Mouse (Mus musculus) MEL (cell line): ENCODE measurements at regions not wholly inside any gene's neighbourhood (a gene's known extent, or its start where the extent isn't known, plus 50 kb on each side); places are given as distances from the start of the nearest gene placed in this dataset.

Experiments
- DNase-seq: peaks from one replicate; pipeline ENCODE4 v3.0.0; 2011; ENCODE audit warnings: low read depth, low spot score
- H3K27ac ChIP-seq: 2 replicates; pipeline ENCODE4 v1.5.1; 2012; ENCODE audit warnings: low read depth, mild to moderate bottlenecking, control low read depth, low read length, moderate library complexity; ENCODE audit not compliant: control insufficient read depth
- H3K27me3 ChIP-seq, 2 experiments: fragments of 150-350 bp in 1 of 2; sonication (generic) in 1 of 2; 2 replicates each; pipeline ENCODE4 v1.6.1; 2012; ENCODE audit warnings: low read length in 2 of 2, mild to moderate bottlenecking in 2 of 2, improper control_type of control experiment in 1 of 2, moderate library complexity in 1 of 2; ENCODE audit not compliant: insufficient read depth in 2 of 2, control insufficient read depth in 1 of 2
- H3K36me3 ChIP-seq, 2 experiments: 2 replicates each; pipeline ENCODE4 v1.6.1; 2012 to 2014; ENCODE audit warnings: low read length in 2 of 2, improper control_type of control experiment in 1 of 2, inconsistent platforms in 1 of 2, mild to moderate bottlenecking in 1 of 2; ENCODE audit not compliant: insufficient read depth in 2 of 2, control insufficient read depth in 1 of 2
- H3K4me1 ChIP-seq, 2 experiments: fragments of 150-350 bp in 1 of 2; sonication (generic) in 1 of 2; 2 replicates each; pipeline ENCODE4 v1.6.1; 2012; ENCODE audit warnings: low read length in 2 of 2, improper control_type of control experiment in 1 of 2, mild to moderate bottlenecking in 1 of 2; ENCODE audit not compliant: insufficient read depth in 2 of 2, control insufficient read depth in 1 of 2
- H3K4me3 ChIP-seq, 2 experiments: fragments of 150-350 bp in 1 of 2; sonication (generic) in 1 of 2; 2 replicates each; pipeline ENCODE4 v1.5.1; 2012; ENCODE audit warnings: low read depth in 2 of 2, low read length in 2 of 2, mild to moderate bottlenecking in 2 of 2, moderate library complexity in 2 of 2, control low read depth in 1 of 2, improper control_type of control experiment in 1 of 2; ENCODE audit not compliant: control insufficient read depth in 1 of 2, insufficient read depth in 1 of 2
- H3K79me2 ChIP-seq: 2 replicates; pipeline ENCODE4 v1.6.1; 2012; ENCODE audit warnings: mild to moderate bottlenecking, low read length, moderate library complexity; ENCODE audit not compliant: control insufficient read depth, poor library complexity, insufficient read depth
- H3K9ac ChIP-seq: 2 replicates; pipeline ENCODE4 v1.6.1; 2012; ENCODE audit warnings: low read depth, mild to moderate bottlenecking, control low read depth, low read length, moderate library complexity; ENCODE audit not compliant: control insufficient read depth, poor library complexity, severe bottlenecking
- H3K9me3 ChIP-seq: fragments of 150-350 bp; sonication (generic); replicated peaks from 2 replicates; pipeline ENCODE4 v1.6.1; 2012; ENCODE audit warnings: mild to moderate bottlenecking, low read length, improper control_type of control experiment, moderate library complexity; ENCODE audit not compliant: insufficient read depth
- BHLHE40 ChIP-seq: IDR thresholded peaks from 2 replicates; pipeline ENCODE4 v1.6.1; 2012; ENCODE audit warnings: low read depth, mild to moderate bottlenecking, inconsistent platforms, low read length, improper control_type of control experiment, borderline replicate concordance
- CTCF ChIP-seq, 3 experiments: IDR thresholded peaks in 2 of 3; conservative IDR thresholded peaks in 1 of 3; 2 replicates each; pipeline ENCODE4 v1.5.1; 2011 to 2012; ENCODE audit warnings: low read length in 3 of 3, low read depth in 2 of 3, mild to moderate bottlenecking in 2 of 3, improper control_type of control experiment in 1 of 3, inconsistent platforms in 1 of 3, mixed read lengths in 1 of 3, moderate library complexity in 1 of 3; ENCODE audit not compliant: control insufficient read depth in 1 of 3, insufficient read depth in 1 of 3, poor library complexity in 1 of 3, severe bottlenecking in 1 of 3
- E2F4 ChIP-seq: IDR thresholded peaks from 2 replicates; pipeline ENCODE4 v1.6.1; 2011; ENCODE audit warnings: low read depth, low read length, improper control_type of control experiment, borderline replicate concordance
- EP300 ChIP-seq, 2 experiments: IDR thresholded peaks; 2 replicates each; pipeline ENCODE4 v1.6.1; 2011; ENCODE audit warnings: improper control_type of control experiment in 2 of 2, low read length in 2 of 2, low read depth in 1 of 2, mild to moderate bottlenecking in 1 of 2
- ETS1 ChIP-seq: IDR thresholded peaks from 2 replicates; pipeline ENCODE4 v1.6.1; 2012; ENCODE audit warnings: low read depth, mild to moderate bottlenecking, inconsistent platforms, low read length, improper control_type of control experiment, moderate library complexity
- GABPA ChIP-seq: IDR thresholded peaks from 2 replicates; pipeline ENCODE4 v1.6.1; 2012; ENCODE audit warnings: low read depth, mild to moderate bottlenecking, inconsistent platforms, low read length, improper control_type of control experiment, moderate library complexity
- GATA1 ChIP-seq: IDR thresholded peaks from 2 replicates; pipeline ENCODE4 v1.6.1; 2011; ENCODE audit warnings: low read depth, low read length, improper control_type of control experiment
- JUND ChIP-seq: IDR thresholded peaks from 2 replicates; pipeline ENCODE4 v1.6.1; 2011; ENCODE audit warnings: low read depth, mild to moderate bottlenecking, improper control_type of control experiment, low read length
- MAX ChIP-seq: IDR thresholded peaks from 2 replicates; pipeline ENCODE4 v1.6.1; 2011; ENCODE audit warnings: low read length, improper control_type of control experiment
- MXI1 ChIP-seq: IDR thresholded peaks from 2 replicates; pipeline ENCODE4 v1.6.1; 2011; ENCODE audit warnings: mild to moderate bottlenecking, low read depth, low read length, improper control_type of control experiment
- MYB ChIP-seq: IDR thresholded peaks from 2 replicates; pipeline ENCODE4 v1.6.1; 2011; ENCODE audit warnings: mild to moderate bottlenecking, low read depth, low read length, improper control_type of control experiment
- MYC ChIP-seq: IDR thresholded peaks from 2 replicates; pipeline ENCODE4 v1.6.1; 2011; ENCODE audit warnings: low read depth, mild to moderate bottlenecking, low read length, improper control_type of control experiment, moderate library complexity
- NRF1 ChIP-seq: IDR thresholded peaks from 2 replicates; pipeline ENCODE4 v1.6.1; 2014; ENCODE audit warnings: low read depth, mild to moderate bottlenecking, inconsistent platforms, low read length, improper control_type of control experiment, moderate library complexity; ENCODE audit not compliant: poor library complexity, insufficient read depth, severe bottlenecking
- SIN3A ChIP-seq: IDR thresholded peaks from 2 replicates; pipeline ENCODE4 v1.6.1; 2012; ENCODE audit warnings: low read length, improper control_type of control experiment, inconsistent platforms
- TAL1 ChIP-seq: IDR thresholded peaks from 2 replicates; pipeline ENCODE4 v1.6.1; 2012; ENCODE audit warnings: mild to moderate bottlenecking, inconsistent platforms, low read length, moderate library complexity, mixed read lengths
- TBP ChIP-seq: IDR thresholded peaks from 2 replicates; pipeline ENCODE4 v1.8.0; 2011; ENCODE audit warnings: low read depth, low read length, improper control_type of control experiment
- USF2 ChIP-seq, 2 experiments: IDR thresholded peaks; 2 replicates each; pipeline ENCODE4 v1.6.1; 2011 to 2012; ENCODE audit warnings: improper control_type of control experiment in 2 of 2, low read length in 2 of 2, borderline replicate concordance in 1 of 2, inconsistent platforms in 1 of 2, low read depth in 1 of 2, mild to moderate bottlenecking in 1 of 2; ENCODE audit not compliant: insufficient read depth in 1 of 2
- ZC3H11A ChIP-seq: IDR thresholded peaks from 2 replicates; pipeline ENCODE4 v1.6.1; 2012; ENCODE audit warnings: low read depth, mild to moderate bottlenecking, inconsistent platforms, low read length, improper control_type of control experiment
- ZKSCAN1 ChIP-seq: IDR thresholded peaks from 2 replicates; pipeline ENCODE4 v1.6.1; 2012; ENCODE audit warnings: low read depth, mild to moderate bottlenecking, inconsistent platforms, low read length, improper control_type of control experiment, moderate library complexity
- ZNF384 ChIP-seq: IDR thresholded peaks from 2 replicates; pipeline ENCODE4 v1.6.1; 2012; ENCODE audit warnings: low read depth, mild to moderate bottlenecking, inconsistent platforms, low read length, improper control_type of control experiment

- H3K4me3 ChIP-seq, result no peak overlapping the region
- no peaks in the 10 kb centered on the region for H3K9me3 ChIP-seq
- no peaks in the 10 kb centered on the region for H3K79me2 ChIP-seq
- H3K36me3 ChIP-seq, result no peaks in the 10 kb centered on the region
- DNase-seq, result no peak
- no peak overlapping the region for H3K9ac ChIP-seq
- H3K4me1 ChIP-seq, result no peaks in the 10 kb centered on the region
- peaks cover 0 to 2% of the 10 kb centered on the region in 2 experiments; a peak in 2 of 4 replicates for H3K27me3 ChIP-seq
- TF ChIP-seq SIN3A (no peak), CTCF (IDR thresholded peaks at IDR 0.05 in 2 of 3, conservative IDR thresholded peaks at IDR 0.05 in 1 of 3; ENCODE audit: control insufficient read depth in 1 of 3, insufficient read depth in 1 of 3, low read depth in 2 of 3, low read length in 3 of 3, poor library complexity in 1 of 3, severe bottlenecking in 1 of 3) (no peak), GABPA (no peak), TBP (no peak), NRF1 (no peak), MYB (no peak), ZNF384 (no peak), ZC3H11A (no peak), BHLHE40 (no peak), GATA1 (no peak), MXI1 (no peak), ETS1 (no peak)
- no peak overlapping the region for H3K27ac ChIP-seq
These were observed 84.6 kb upstream of the Ccnd2 start for GRCm38 (mm10) chr6:127236510-127237109.

- TF ChIP-seq NRF1 (no peak), EP300 (IDR thresholded peaks at IDR 0.05; ENCODE audit: low read depth in 1 of 2, low read length in 2 of 2) (no peak), TAL1 (no peak), CTCF (IDR thresholded peaks at IDR 0.05 in 2 of 3, conservative IDR thresholded peaks at IDR 0.05 in 1 of 3; ENCODE audit: control insufficient read depth in 1 of 3, insufficient read depth in 1 of 3, low read depth in 2 of 3, low read length in 3 of 3, poor library complexity in 1 of 3, severe bottlenecking in 1 of 3) (no peak), JUND (no peak), MYC (no peak), E2F4 (no peak), GATA1 (no peak), ZKSCAN1 (no peak), GABPA (no peak), MAX (no peak), MXI1 (no peak), USF2 (IDR thresholded peaks at IDR 0.05; ENCODE audit: borderline replicate concordance in 1 of 2, insufficient read depth in 1 of 2, low read depth in 1 of 2, low read length in 2 of 2) (no peak)
- peaks cover 0 to 1% of the 10 kb centered on the region in 2 experiments; a peak in 2 of 4 replicates for H3K27me3 ChIP-seq
- DNase-seq, result no peak
- H3K4me1 ChIP-seq, result no peaks in the 10 kb centered on the region
- H3K9ac ChIP-seq, result no peak overlapping the region
- H3K27ac ChIP-seq, result no peak overlapping the region
- no peak overlapping the region for H3K4me3 ChIP-seq
- H3K79me2 ChIP-seq, result no peaks in the 10 kb centered on the region
- no peaks in the 10 kb centered on the region for H3K36me3 ChIP-seq
- H3K9me3 ChIP-seq, result no peaks in the 10 kb centered on the region
These were observed 85.2 kb upstream of the Ccnd2 start for GRCm38 (mm10) chr6:127237168-127237567.
